Mouse (Mus musculus) neural tube, embryonic 10.5 days (tissue): ENCODE data around the gene Hist1h2bk.

ENCODE experiments used
- DNase-seq: peaks from one replicate; pipeline ENCODE4 v3.0.0-alpha.2; 2017; ENCODE audit warnings: low spot score; ENCODE audit errors: extremely low spot score

The Hist1h2bk gene

GRCm38 (mm10) chr13:22035267-22036148 is at the start of gene Hist1h2bk, which contains the start of gene Hist1h2ah:
Gene Hist1h2bk, plus strand, starts transcription at chr13:22035870.
Gene Hist1h2ah, minus strand, starts transcription at chr13:22035568.
- peak; percentile 82 for DNase-seq

DNA sequence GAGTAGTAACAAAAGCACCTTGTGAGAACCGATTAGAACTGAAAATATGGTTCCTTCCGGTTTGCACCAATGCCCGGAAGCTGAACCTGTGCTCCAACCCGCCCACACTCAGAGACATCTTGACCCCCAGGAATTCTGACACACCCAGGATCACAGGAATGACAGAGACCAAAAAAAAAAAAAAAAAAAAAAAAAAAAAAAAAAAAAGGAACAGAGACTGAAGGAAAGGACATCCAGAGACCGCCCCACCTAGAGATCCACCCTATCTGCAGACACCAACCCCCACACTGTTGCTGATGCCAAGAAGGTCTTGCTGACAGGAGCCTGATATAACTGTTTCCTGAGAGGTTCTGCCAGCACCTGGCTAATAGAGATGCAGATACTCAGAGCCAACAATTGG is 43.1 kb upstream of the Hist1h2bk start:
- no peak for DNase-seq

DNA sequence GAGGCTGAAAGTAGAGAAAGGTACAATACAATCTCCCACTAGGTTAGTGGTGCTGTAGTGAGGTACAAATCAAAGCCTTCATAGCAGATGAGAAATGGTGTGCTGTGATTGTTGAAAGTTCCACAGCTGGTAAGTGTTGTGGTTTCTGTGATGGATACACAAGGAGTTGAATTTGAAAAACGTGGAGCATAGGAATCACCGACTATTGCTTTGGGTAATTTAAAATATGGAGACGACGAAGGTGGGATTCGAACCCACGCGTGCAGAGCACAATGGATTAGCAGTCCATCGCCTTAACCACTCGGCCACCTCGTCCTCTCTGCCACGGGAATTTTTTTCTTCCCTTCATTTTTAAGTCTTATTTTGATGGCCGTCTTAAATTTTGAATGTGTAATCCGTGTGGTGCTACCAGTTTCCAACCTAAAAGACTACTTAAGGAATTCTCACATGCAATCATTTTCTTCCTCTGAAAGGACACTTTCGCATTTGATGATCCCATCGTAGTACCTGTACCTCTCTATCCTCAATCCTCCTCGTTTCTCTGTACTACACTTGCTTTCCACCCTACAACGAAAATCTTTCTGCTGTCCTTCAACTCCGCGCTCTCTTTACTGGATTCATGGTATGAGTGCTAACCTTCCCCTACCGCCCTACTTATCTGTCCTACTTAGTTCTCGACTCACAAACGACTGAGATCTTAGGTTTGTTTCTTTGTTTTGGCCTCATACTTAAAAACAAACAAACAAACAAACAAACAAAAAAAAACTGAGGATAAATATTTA is 41.5 kb upstream of the Hist1h2bk start:
- DNase-seq, result peak; percentile 73

GRCm38 (mm10) chr13:21994896-21995295 is 40.8 kb upstream of the Hist1h2bk start:
- DNase-seq, result no peak

DNA sequence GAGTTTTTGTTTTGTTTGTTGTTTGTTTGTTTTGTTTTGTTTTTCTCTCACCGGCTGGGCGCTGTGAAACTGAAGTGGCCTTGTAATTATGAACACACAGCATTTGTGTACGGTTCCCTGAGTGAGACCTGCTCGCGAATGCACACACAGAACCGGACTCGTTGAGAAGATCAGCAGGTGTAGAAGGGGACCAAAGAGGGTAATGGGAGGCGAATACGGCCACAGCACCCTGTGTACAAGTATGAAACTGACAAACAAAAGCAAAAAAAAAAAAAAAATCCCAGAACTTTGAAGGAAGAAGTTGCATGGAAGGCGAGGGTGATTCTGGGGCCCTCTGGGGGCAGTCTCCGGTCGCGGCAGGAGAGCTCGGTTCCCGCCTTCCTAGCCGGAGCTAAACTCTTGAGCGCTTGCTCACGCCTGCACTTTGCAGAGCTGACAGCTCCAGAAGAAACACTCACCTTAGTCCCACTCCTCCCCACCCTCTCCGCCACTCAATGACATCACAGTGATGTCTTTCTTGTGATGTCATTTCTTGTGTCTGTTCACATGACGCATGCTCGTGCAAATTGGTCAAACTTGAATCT is 40.2 kb upstream of the Hist1h2bk start:
- DNase-seq, result peak; percentile 63

- peak; percentile 82 for DNase-seq
Observed at GRCm38 (mm10) chr13:21996101-21996839, 39.4 kb upstream of the Hist1h2bk start.

DNA sequence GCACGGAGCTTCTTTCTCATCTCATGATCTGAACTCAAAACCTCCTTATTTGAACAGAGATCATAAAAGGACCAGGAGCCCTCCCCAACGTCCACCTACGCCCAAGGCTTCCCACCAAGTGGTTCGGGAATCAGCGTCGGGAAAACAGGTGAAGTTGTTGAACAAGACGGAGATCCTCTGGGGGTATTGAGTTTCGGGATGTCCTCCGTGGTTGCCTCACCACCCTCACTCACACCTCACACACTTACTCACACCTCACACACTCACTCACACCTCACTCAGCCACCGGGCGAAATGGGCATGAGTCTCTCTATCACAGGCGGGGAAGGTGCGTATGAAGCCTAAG is 38.9 kb upstream of the Hist1h2bk start:
- DNase-seq, result no peak

- no peak for DNase-seq
Observed at GRCm38 (mm10) chr13:21997201-21997820, 38.4 kb upstream of the Hist1h2bk start.

DNA sequence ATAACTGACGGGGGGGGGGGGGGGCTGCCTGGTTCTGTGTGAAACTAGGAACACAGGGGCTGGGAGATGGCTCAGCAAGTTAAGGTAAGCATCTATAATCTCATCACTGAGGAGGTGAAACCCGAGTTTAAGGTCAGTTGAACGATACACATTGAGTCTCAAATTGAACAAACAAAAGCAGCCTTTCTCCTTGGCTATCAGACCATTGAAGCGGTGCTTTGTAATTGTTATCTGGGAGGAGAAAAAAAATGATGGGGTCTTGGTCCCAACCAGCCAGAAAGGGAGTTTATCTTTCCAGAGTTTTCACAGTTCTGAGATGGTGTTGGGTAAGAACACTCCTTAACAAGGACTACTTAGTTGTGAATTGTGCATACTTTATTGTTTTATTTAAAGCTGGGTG is 37.8 kb upstream of the Hist1h2bk start:
- no peak for DNase-seq

GRCm38 (mm10) chr13:21998412-21998811 is 37.3 kb upstream of the Hist1h2bk start:
- DNase-seq, result no peak

- no peak for DNase-seq
Observed at GRCm38 (mm10) chr13:21999147-21999546, 36.5 kb upstream of the Hist1h2bk start.

GRCm38 (mm10) chr13:22001346-22001745 is 34.3 kb upstream of the Hist1h2bk start:
- DNase-seq, result no peak

GRCm38 (mm10) chr13:22001823-22002222 is 33.8 kb upstream of the Hist1h2bk start:
- DNase-seq, result no peak

- peak; percentile 65 for DNase-seq
Observed at GRCm38 (mm10) chr13:22005605-22006333, 29.9 kb upstream of the Hist1h2bk start.

DNA sequence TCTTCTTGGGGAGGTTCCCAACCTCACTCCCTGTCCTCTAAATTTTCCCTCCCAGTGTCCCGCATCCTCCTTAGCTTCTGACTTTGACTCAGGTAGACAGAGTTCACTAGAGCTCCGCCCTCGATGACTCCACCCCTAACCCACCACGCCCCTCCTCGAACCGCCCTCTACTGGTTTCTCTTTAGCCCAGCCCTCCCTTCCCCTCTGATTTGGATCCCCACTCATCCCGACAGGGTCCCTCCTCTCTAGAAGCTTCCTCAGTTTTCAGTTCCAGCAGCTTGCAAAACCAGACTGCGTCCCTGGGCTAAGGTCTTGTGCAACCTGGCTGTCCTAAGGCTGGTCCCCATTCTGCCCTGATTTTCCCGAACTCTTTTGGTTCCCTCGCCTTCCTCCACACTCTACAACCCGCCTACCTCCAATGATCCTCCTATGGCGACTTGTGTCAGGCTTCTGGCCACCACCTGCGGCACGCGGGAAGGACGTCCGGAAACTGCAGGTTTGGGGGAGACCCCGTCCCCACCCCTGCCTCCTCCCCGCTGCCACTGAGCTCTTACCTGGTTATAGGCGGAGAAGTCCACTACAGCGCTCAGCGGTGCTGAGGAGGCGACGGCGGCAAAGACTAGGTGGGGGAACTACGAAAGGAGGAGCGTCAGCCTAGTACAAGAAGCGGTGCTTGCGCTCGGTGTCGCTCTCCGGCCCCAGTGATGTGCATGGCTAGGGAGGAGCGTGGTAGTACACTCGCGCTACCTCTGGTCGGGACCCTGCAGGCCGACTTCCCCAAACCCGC is 29.1 kb upstream of the Hist1h2bk start:
- peak; percentile 70 for DNase-seq

DNA sequence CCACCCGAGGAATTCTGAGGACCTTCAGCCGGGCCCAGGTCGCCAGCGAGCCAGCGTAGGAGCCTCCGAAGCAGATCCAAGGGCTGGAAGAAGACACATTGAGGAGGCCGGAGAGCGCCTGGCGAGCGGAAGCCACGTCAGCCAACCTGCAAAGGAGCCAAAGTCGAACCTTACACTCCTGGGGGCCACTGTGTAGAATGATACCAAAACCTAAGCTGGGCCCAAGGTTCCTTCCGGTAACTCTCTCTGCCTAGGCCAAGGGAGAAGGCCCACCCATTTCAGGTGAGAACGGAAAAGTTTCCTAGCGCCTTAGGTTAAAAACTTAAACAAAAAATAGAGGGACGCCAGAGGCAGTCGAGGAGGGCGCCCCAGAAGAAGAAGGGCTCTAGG is 28.6 kb upstream of the Hist1h2bk start:
- DNase-seq, result peak; percentile 47

GRCm38 (mm10) chr13:22007872-22008271 is 27.8 kb upstream of the Hist1h2bk start:
- no peak for DNase-seq

DNA sequence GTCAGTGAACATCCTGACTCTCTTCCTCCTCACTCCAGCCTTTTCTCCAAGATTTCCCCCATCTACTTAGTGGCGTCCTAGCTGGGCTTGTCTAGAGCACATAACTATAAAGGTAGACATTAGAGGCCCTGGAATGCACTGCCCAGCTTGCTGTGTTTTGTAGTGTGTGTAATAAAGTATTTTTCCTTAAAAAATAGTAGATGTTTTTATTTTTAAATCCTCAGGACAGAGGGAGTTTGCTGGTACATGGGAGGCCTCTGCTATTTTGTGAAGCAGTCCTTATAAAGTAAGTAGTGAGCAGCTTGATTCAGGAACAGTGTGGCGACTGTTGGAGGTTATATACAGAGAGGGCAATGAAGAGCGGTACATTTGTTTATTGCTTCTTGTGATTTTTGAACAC is 27.0 kb upstream of the Hist1h2bk start:
- DNase-seq, result no peak

DNA sequence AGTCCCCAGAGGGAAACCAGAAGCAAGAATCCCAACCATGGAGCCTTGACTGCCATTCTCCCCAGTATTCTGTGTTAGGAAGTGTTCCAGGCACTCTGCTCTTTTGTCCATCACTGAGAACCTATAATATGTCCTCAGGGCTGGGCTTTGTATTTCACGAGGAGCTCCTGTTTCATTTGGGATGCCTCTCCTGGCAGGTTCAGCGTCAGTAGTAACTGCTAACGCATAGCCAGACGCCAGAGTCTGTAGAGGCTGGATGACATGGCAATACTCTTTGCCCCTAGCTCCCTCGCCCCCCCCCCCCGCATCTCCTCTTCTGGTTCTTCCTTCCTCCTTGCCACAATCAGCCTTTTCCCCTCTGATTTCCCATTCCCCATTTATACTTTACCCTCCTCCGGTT is 26.0 kb upstream of the Hist1h2bk start, which contains the start of gene Prss16:
TSS of gene Prss16 (minus strand) at position 101 of the 400 bp plus-strand sequence.
- DNase-seq, result no peak
